Mouse (Mus musculus) large intestine, adult 2 months (tissue): ENCODE measurements around the gene Hydin. TPM values are rescaled to one million over a fixed set of nuclear protein-coding genes. Genes with fewer than 3 reads are reported as not detected.
"Not testable (repeated sequence)": the region's sequence is repeated elsewhere in the genome, so short reads cannot be mapped to it uniquely, and the experiment has no call there.

ENCODE experiments used
- DNase-seq: peaks from one replicate; pipeline ENCODE4 v3.0.0-alpha.2; 2012; ENCODE audit warnings: low read depth, low spot score
- WGBS: fragments of 180-500 bp; shearing (Covaris S2); methylation state at CpG from one replicate; pipeline ENCODE4 v1.1.7; 2018; 5-methylcytosine and 5-hydroxymethylcytosine counted together
- polyA plus RNA-seq: library from polyadenylated mRNA; depleted of rRNA; stranded (reverse); fragments of >200 nt; gene quantifications from 2 replicates; pipeline ENCODE4 v1.2.3, GENCODE M21; 2012

Gene Hydin
- polyA plus RNA-seq, 1 experiment: not detected

DNA sequence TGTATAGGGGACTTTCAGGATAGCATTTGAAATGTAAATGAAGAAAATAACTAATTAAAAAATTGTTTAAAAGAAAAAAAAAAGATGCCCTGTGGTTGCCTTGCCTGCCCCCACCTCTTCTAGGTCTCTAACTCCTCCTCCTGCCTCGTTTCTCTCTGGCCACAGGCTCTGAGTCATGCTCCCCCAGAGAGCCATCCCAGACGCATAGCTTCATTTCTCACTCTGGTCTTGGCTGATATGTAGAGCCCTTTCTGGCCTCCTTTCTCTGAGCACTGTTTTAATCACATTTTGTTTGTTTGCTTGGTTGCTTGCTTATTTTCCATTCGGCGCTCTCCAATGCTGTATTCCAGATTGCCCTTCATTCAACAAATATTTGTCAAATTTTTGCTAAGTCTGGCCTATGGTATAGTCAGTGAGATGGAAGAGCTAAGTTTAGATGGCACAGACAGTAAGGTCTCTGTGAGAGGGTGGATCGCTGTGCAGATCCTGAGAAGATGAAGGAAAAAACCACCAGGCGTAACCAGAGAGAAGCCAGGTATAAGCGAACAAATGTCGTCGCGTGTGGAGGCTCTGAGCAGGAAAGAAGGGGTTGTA is 57.3 kb downstream of the Hydin start:
- WGBS: 79% methylated on average over 10 of the region's 10 CpGs
- no peak for DNase-seq

- not testable (repeated sequence) for DNase-seq
These were observed 60.3 kb downstream of the Hydin start for GRCm38 (mm10) chr8:110327120-110327519.

DNA sequence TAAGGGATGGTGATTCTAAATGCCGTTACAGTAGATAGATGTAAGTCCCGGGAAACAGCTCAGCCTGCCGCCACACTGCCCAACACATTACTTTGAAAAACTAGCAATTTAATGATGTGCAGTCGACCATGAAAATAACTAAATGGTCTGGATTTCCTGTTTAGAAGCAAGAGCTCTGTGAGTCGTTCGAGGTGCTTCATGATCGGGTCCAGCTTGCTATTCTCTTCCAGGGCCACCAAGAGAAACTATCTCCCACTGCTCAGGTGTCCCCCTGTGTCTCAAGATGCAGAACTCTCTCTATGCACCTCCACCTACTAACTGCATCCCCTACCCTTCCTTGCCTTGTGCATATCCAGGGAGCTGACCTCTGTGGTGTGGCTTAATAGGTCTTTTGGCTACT is 66.6 kb downstream of the Hydin start:
- DNase-seq: no peak

GRCm38 (mm10) chr8:110339447-110339846 is 72.7 kb downstream of the Hydin start:
- no peak for DNase-seq
- WGBS: 60% methylated on average over 2 of the region's 2 CpGs

More for the DNA sequence above, 66.6 kb downstream of the Hydin start:
- 78% methylated on average over 7 of the region's 7 CpGs for WGBS

DNA sequence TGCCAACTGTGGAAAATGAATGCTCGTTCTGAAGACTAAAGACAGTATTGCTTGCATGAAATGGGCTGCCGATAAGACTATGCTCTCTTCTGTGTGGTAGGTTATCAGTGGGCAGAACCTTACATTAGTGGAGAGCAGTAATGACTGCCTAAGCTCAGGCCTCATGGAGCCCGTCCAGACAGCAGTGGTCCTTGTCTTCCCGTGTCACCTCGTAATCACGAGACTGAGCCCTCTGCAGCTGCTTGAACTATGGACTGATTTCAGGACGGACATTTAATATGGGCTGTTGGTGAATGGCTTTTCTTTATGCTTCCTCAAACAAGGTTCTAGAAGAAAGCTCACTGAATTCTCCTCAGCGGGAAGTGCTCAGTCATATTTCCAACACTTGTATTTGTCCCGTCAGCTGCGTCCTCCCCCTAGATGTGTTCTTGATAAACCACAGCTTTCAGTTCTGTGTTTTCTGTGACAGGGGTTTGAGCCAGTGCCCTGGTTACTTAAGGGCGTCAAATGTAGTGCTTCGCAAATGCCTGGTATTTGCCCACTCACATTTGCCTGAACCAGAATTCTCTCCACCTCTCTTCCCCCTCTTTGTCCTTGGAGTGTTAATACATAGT is 73.4 kb downstream of the Hydin start:
- no peak for DNase-seq
- 74% methylated on average over 12 of the region's 12 CpGs for WGBS

DNA sequence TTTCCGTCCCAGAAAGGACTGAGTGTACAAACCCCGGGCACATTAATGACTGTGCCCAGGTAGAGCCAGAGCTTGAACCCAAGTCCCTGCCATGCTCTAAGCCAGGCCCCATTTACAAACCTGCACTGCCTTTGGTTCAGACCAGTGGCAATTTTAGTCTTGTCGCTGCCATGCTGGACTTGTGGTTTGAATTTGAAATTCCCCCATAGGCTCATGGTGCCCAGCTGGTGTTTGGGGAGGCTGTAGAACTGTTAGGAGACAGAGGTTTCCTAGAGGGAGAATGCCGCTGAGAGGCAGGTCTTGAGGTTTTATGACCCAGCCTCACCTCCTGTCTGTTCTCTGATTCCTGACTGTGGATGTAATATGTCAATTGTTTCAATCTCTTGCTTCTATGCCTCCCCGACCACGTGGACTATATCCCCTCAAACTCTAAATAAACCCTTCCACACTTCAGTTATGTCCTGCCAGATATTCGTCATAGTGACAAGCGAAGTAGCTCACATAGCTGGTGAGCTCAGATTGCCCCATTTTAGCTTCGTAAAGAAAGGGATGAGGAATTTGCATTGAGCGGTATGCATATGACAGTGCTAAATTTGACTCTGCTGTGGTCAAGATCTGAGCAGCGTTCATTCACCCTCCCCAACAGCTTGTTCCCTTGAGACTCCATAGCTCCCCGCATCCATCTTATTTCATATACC is 79.1 kb downstream of the Hydin start:
- WGBS: 81% methylated on average over 12 of the region's 12 CpGs
- DNase-seq: no peak

- 88% methylated on average over 1 of the region's 1 CpGs for WGBS
- DNase-seq: no peak
These were observed 80.1 kb downstream of the Hydin start for GRCm38 (mm10) chr8:110346915-110347314.

- no peak for DNase-seq
These were observed 83.9 kb downstream of the Hydin start for GRCm38 (mm10) chr8:110350725-110351124.

GRCm38 (mm10) chr8:110351909-110352308 is 85.1 kb downstream of the Hydin start:
- 79% methylated on average over 5 of the region's 5 CpGs for WGBS
- no peak for DNase-seq

More at GRCm38 (mm10) chr8:110350725-110351124, 83.9 kb downstream of the Hydin start:
- WGBS: 72% methylated on average over 3 of the region's 3 CpGs

DNA sequence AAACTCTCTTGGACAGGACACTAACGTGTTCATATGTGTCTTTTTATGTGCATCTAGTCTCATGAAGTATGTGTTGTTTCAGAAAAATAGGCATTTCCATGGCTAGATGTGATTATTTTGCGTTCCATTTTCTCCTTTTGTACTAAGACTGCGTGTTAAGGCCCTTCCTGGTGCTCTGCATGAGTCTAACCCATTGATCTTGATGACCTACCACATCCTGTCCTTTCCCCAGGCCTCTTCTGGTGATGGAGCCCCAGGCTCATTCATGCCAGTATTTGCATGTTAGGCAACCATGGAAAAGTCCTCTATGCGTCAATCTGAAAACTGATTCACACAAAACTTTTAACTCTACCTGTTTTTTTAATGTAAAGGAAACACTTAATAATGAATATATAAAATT is 96.2 kb downstream of the Hydin start:
- WGBS: 89% methylated on average over 4 of the region's 4 CpGs
- DNase-seq: no peak

DNA sequence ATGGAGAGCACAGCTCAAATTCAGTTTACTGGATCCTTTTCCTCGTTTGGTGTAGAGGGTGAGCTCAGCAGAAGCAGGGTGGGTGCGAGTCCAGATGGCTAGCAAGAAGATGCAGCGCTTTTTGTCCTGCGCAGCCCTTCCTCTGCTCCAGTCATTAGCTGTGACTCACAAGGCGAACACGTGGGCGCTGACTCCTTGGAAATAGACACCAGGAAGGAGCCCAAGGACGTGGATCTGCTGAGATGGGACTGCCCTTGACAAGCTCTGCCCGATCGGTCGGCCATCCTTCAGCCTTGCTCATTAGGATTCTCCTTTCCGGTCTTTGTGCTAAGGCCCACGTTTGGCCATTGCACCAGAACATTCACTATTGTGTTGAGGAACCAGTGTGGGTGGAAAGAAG is 106.1 kb downstream of the Hydin start:
- 80% methylated on average over 13 of the region's 13 CpGs for WGBS
- no peak for DNase-seq

- 75% methylated on average over 4 of the region's 4 CpGs for WGBS
- DNase-seq: no peak
These were observed 106.9 kb downstream of the Hydin start for GRCm38 (mm10) chr8:110373695-110374094.

GRCm38 (mm10) chr8:110382751-110383150 is 116.0 kb downstream of the Hydin start:
- 46% methylated on average over 8 of the region's 8 CpGs for WGBS

DNA sequence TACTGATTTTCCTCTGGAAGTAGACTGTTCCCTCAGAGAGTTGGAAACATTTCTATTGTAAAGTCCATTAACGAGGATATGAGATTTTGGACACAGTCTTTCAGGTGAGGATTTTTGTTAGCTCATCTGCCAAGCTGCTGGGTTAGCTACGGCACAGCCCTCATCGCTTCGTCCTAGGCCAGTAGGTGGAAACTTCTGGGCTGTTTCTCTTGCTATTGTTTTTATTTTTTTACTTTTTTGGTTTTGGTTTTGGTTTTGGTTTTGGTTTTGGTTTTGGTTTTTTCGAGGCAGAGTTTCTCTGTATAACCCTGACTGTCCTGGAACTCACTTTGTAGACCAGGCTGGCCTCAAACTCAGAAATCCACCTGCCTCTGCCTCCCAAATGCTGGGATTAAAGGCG is 117.9 kb downstream of the Hydin start:
- 82% methylated on average over 6 of the region's 6 CpGs for WGBS
- DNase-seq: not testable (repeated sequence)

More at GRCm38 (mm10) chr8:110382751-110383150, 116.0 kb downstream of the Hydin start:
- DNase-seq: no peak

DNA sequence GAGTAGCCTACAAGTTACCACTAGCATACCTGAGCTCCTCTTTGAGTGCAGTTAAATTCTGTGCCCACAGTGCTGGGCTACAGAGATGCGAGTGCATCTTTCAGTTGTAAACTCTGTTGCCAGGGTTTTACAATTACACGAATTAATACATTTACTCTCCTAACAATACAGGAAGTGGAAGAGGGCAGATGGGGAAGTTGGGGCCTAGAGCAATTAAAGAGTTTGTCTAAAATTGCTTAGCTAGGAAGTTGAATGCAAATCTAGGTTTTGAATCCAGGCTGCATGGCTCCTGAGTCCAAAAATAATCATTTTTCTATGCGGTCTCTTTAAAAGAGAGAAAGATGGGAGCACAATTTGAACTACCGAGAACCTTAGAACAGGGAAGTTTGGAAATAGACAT is 128.9 kb downstream of the Hydin start:
- DNase-seq: no peak
- 61% methylated on average over 4 of the region's 4 CpGs for WGBS

DNA sequence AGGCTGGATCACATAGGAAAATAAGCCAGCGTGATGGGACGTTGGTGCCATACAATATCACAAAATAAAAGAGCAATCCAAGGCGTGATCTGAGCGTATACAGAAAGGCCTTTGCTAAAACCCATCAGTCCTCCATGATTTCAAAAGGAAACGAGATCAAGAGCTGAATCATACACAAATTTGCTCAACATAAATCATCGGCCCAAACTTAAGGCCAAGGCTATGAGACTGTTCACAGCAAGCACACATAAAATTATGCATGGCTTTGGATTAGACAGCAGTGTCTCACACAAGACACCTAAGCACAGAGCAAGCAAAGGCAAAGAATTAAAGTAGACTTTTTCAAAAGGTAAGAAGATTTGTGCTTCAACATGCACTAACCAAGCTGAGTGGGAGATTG is 133.8 kb downstream of the Hydin start:
- no peak for DNase-seq
- 79% methylated on average over 6 of the region's 6 CpGs for WGBS

- no peak for DNase-seq
- WGBS: 82% methylated on average over 6 of the region's 6 CpGs
These were observed 135.5 kb downstream of the Hydin start for GRCm38 (mm10) chr8:110402311-110402710.

GRCm38 (mm10) chr8:110404516-110404915 is 137.7 kb downstream of the Hydin start:
- 71% methylated on average over 3 of the region's 3 CpGs for WGBS
- no peak for DNase-seq

GRCm38 (mm10) chr8:110415121-110415520 is 148.3 kb downstream of the Hydin start:
- DNase-seq: no peak
- WGBS: 72% methylated on average over 4 of the region's 4 CpGs

- no peak for DNase-seq
These were observed 150.2 kb downstream of the Hydin start for GRCm38 (mm10) chr8:110416931-110417330.

GRCm38 (mm10) chr8:110417801-110418200 is 151.0 kb downstream of the Hydin start:
- 89% methylated on average over 7 of the region's 7 CpGs for WGBS
- no peak for DNase-seq

More at GRCm38 (mm10) chr8:110416931-110417330, 150.2 kb downstream of the Hydin start:
- WGBS: 87% methylated on average over 3 of the region's 3 CpGs
